ENCODE assay signal across 8 mouse cellular contexts in genomic region chr11:69914372-69914764, GRCm38 (mm10). TPM values are rescaled to one million over a fixed set of nuclear protein-coding genes. Genes with fewer than 3 reads are reported as not detected.
DNase-seq lines count a peak whose midpoint lies in the region; ATAC-seq lines count a peak whose summit lies in the region.

No protein-coding gene starts in this region.

- peak overlapping the region; percentile 98 for H3K4me3 ChIP-seq in lung, embryonic 16.5 days (ENCODE audit: low read length)
- H3K4me3 ChIP-seq in embryonic facial prominence, embryonic 10.5 days = peak overlapping the region; percentile 73
- peak overlapping the region; percentile 91 for H3K4me3 ChIP-seq in intestine, embryonic 15.5 days (replicated peaks)
- peak overlapping the region; percentile 80 for H3K4me3 ChIP-seq in midbrain, embryonic 16.5 days (ENCODE audit: low read depth, low read length)

- peaks cover 67% of the 10 kb centered on the region for H3K36me3 ChIP-seq in lung, embryonic 16.5 days (ENCODE audit: control insufficient read depth, insufficient read depth, low read length)
- peaks cover 91% of the 10 kb centered on the region for H3K36me3 ChIP-seq in embryonic facial prominence, embryonic 10.5 days (replicated peaks)
- peaks cover 58% of the 10 kb centered on the region for H3K36me3 ChIP-seq in intestine, embryonic 15.5 days
- H3K36me3 ChIP-seq in midbrain, embryonic 16.5 days (ENCODE audit: control insufficient read depth, insufficient read depth, low read length) = peaks cover 40% of the 10 kb centered on the region

- ATAC-seq in lung, embryonic 16.5 days (ENCODE audit: low read depth) = no peak; the same call in 1 of the 2 replicates
- ATAC-seq in intestine, embryonic 15.5 days = no peak; the same call in 1 of the 2 replicates
- ATAC-seq in midbrain, embryonic 16.5 days = no peak; the same call in 1 of the 2 replicates
- no peak for ATAC-seq in frontal cortex, adult (ENCODE audit: low TSS enrichment)

- no peaks in the 10 kb centered on the region for H3K27me3 ChIP-seq in lung, embryonic 16.5 days (ENCODE audit: control insufficient read depth, insufficient read depth, low read depth, low read length)
- H3K27me3 ChIP-seq in embryonic facial prominence, embryonic 10.5 days (replicated peaks; ENCODE audit: low read depth, poor library complexity, severe bottlenecking) = no peaks in the 10 kb centered on the region
- no peaks in the 10 kb centered on the region for H3K27me3 ChIP-seq in intestine, embryonic 15.5 days (replicated peaks)
- H3K27me3 ChIP-seq in midbrain, embryonic 16.5 days (ENCODE audit: control insufficient read depth, insufficient read depth, low read depth, low read length) = no peaks in the 10 kb centered on the region

- peak overlapping the region; percentile 82 for H3K27ac ChIP-seq in lung, embryonic 16.5 days (ENCODE audit: low read length)
- peak overlapping the region; percentile 92 for H3K27ac ChIP-seq in embryonic facial prominence, embryonic 10.5 days (replicated peaks)
- peak overlapping the region; percentile 73 for H3K27ac ChIP-seq in intestine, embryonic 15.5 days
- H3K27ac ChIP-seq in midbrain, embryonic 16.5 days (ENCODE audit: low read length) = peak overlapping the region; percentile 92

- no peaks in the 10 kb centered on the region for H3K9me3 ChIP-seq in lung, embryonic 16.5 days (ENCODE audit: control insufficient read depth, low read length)
- no peaks in the 10 kb centered on the region for H3K9me3 ChIP-seq in embryonic facial prominence, embryonic 10.5 days
- H3K9me3 ChIP-seq in intestine, embryonic 15.5 days = no peaks in the 10 kb centered on the region
- no peaks in the 10 kb centered on the region for H3K9me3 ChIP-seq in midbrain, embryonic 16.5 days (replicated peaks; ENCODE audit: control insufficient read depth, low read length, poor library complexity, severe bottlenecking)

- peaks cover 29% of the 10 kb centered on the region for H3K4me1 ChIP-seq in lung, embryonic 16.5 days (replicated peaks; ENCODE audit: control insufficient read depth, insufficient read depth, low read length)
- H3K4me1 ChIP-seq in embryonic facial prominence, embryonic 10.5 days = peaks cover 50% of the 10 kb centered on the region
- peaks cover 35% of the 10 kb centered on the region for H3K4me1 ChIP-seq in intestine, embryonic 15.5 days (replicated peaks)
- H3K4me1 ChIP-seq in midbrain, embryonic 16.5 days (ENCODE audit: control insufficient read depth, insufficient read depth, low read length) = peaks cover 31% of the 10 kb centered on the region

- DNase-seq in lung, postnatal 4 days = no peak
- DNase-seq in embryonic facial prominence, embryonic 10.5 days (ENCODE audit: low spot score) = no peak
- no peak for DNase-seq in frontal cortex, postnatal 36 days (ENCODE audit: low spot score in 2 of 2)
- DNase-seq in left cerebral cortex, adult 8-10 months (ENCODE audit: low spot score in 2 of 2) = no peak

- peak overlapping the region; percentile 93 for H3K4me2 ChIP-seq in lung, embryonic 16.5 days (ENCODE audit: low read depth, low read length)
- peak overlapping the region; percentile 96 for H3K4me2 ChIP-seq in intestine, embryonic 15.5 days (replicated peaks)
- peak overlapping the region; percentile 97 for H3K4me2 ChIP-seq in midbrain, embryonic 16.5 days (ENCODE audit: low read length)

- H3K9ac ChIP-seq in lung, embryonic 16.5 days (ENCODE audit: low read length) = peak overlapping the region; percentile 85
- peak overlapping the region; percentile 96 for H3K9ac ChIP-seq in intestine, embryonic 15.5 days
- H3K9ac ChIP-seq in midbrain, embryonic 16.5 days (ENCODE audit: low read depth, low read length) = peak overlapping the region; percentile 85

- under 1% methylated on average over 17 of the region's 17 CpGs for WGBS in lung, embryonic 16.5 days
- 2% methylated on average over 17 of the region's 17 CpGs for WGBS in embryonic facial prominence, embryonic 10.5 days
- WGBS in intestine, embryonic 15.5 days = 1% methylated on average over 17 of the region's 17 CpGs
- WGBS in midbrain, embryonic 16.5 days = 2% methylated on average over 17 of the region's 17 CpGs

RNA-seq across cellular contexts. Expression of gene Gps2, which starts 0.7 kb away (rescaled TPM):
- 85.1 and 87.8 TPM in 2 replicates for polyA plus RNA-seq in lung, embryonic 16.5 days (2015; fragmentation: Nextera tagmentation; extraction: Ambion mirVana)
- polyA plus RNA-seq in embryonic facial prominence, embryonic 10.5 days (2016; fragmentation: Nextera tagmentation; extraction: Ambion mirVana) = 87.6 and 89.1 TPM in 2 replicates
- 68.1 and 68.5 TPM in 2 replicates for polyA plus RNA-seq in intestine, embryonic 15.5 days (2015; fragmentation: Nextera tagmentation; extraction: Ambion mirVana)
- 70.3 TPM in 2 replicates for polyA plus RNA-seq in midbrain, embryonic 16.5 days (2015; fragmentation: Nextera tagmentation; extraction: Ambion mirVana)
- 10 to 100 TPM; 27.1 to 37.6 (median 32.4) TPM for total RNA-seq in left cerebral cortex, adult 8-10 months (2022)

RNA-seq across cellular contexts. Expression of gene Eif5a, which starts 7.4 kb away (rescaled TPM):
- 1,390 and 1,410 TPM in 2 replicates for polyA plus RNA-seq in lung, embryonic 16.5 days (2015; fragmentation: Nextera tagmentation; extraction: Ambion mirVana)
- polyA plus RNA-seq in embryonic facial prominence, embryonic 10.5 days (2016; fragmentation: Nextera tagmentation; extraction: Ambion mirVana) = 2,818 and 3,035 TPM in 2 replicates
- polyA plus RNA-seq in intestine, embryonic 15.5 days (2015; fragmentation: Nextera tagmentation; extraction: Ambion mirVana) = 1,625 and 1,693 TPM in 2 replicates
- polyA plus RNA-seq in midbrain, embryonic 16.5 days (2015; fragmentation: Nextera tagmentation; extraction: Ambion mirVana) = 1,061 and 1,062 TPM in 2 replicates
- 100 to 1,000 TPM; 413 to 430 (median 416) TPM for total RNA-seq in left cerebral cortex, adult 8-10 months (2022)

RNA-seq across cellular contexts. Expression of gene Neurl4, which starts 13.5 kb away (rescaled TPM):
- 5.7 and 6.4 TPM in 2 replicates for polyA plus RNA-seq in lung, embryonic 16.5 days (2015; fragmentation: Nextera tagmentation; extraction: Ambion mirVana)
- polyA plus RNA-seq in embryonic facial prominence, embryonic 10.5 days (2016; fragmentation: Nextera tagmentation; extraction: Ambion mirVana) = 10.9 and 11.1 TPM in 2 replicates
- polyA plus RNA-seq in intestine, embryonic 15.5 days (2015; fragmentation: Nextera tagmentation; extraction: Ambion mirVana) = 7.0 and 10.0 TPM in 2 replicates
- polyA plus RNA-seq in midbrain, embryonic 16.5 days (2015; fragmentation: Nextera tagmentation; extraction: Ambion mirVana) = 18.7 and 24.1 TPM in 2 replicates
- total RNA-seq in left cerebral cortex, adult 8-10 months (2022) = 100 to 1,000 TPM in 3 of 4 experiments, 10 to 100 TPM in 1; 97.6 to 122 (median 112) TPM

RNA-seq across cellular contexts. Expression of gene 2810408A11Rik, which starts 13.6 kb away (rescaled TPM):
- polyA plus RNA-seq in lung, embryonic 16.5 days (2015; fragmentation: Nextera tagmentation; extraction: Ambion mirVana) = 7.9 and 8.6 TPM in 2 replicates
- polyA plus RNA-seq in embryonic facial prominence, embryonic 10.5 days (2016; fragmentation: Nextera tagmentation; extraction: Ambion mirVana) = 14.7 and 14.8 TPM in 2 replicates
- 7.7 and 7.9 TPM in 2 replicates for polyA plus RNA-seq in intestine, embryonic 15.5 days (2015; fragmentation: Nextera tagmentation; extraction: Ambion mirVana)
- 6.6 and 7.4 TPM in 2 replicates for polyA plus RNA-seq in midbrain, embryonic 16.5 days (2015; fragmentation: Nextera tagmentation; extraction: Ambion mirVana)
- total RNA-seq in left cerebral cortex, adult 8-10 months (2022) = 1 to 10 TPM in 1 of 4 experiments, under 1 TPM in 3; 0.39 to 1.1 (median 0.56) TPM

RNA-seq across cellular contexts. Expression of gene Acap1, which starts 19.0 kb away (rescaled TPM):
- polyA plus RNA-seq in lung, embryonic 16.5 days (2015; fragmentation: Nextera tagmentation; extraction: Ambion mirVana) = 2.1 and 3.8 TPM in 2 replicates
- polyA plus RNA-seq in embryonic facial prominence, embryonic 10.5 days (2016; fragmentation: Nextera tagmentation; extraction: Ambion mirVana) = 1.3 and 1.5 TPM in 2 replicates
- 4.8 and 5.9 TPM in 2 replicates for polyA plus RNA-seq in intestine, embryonic 15.5 days (2015; fragmentation: Nextera tagmentation; extraction: Ambion mirVana)
- polyA plus RNA-seq in midbrain, embryonic 16.5 days (2015; fragmentation: Nextera tagmentation; extraction: Ambion mirVana) = 0.26 and 0.42 TPM in 2 replicates
- not detected for total RNA-seq in left cerebral cortex, adult 8-10 months (2022)
